Mouse (Mus musculus) limb, embryonic 12.5 days (tissue): ENCODE data around the gene Prkrip1. TPM values are rescaled to one million over a fixed set of nuclear protein-coding genes. Genes with fewer than 3 reads are reported as not detected.
"Not testable (repeated sequence)": the region's sequence is repeated elsewhere in the genome, so short reads cannot be mapped to it uniquely, and the experiment has no call there.

ENCODE experiments used
- ATAC-seq: fragments of 200-750 bp; cut with Nextera tagmentation; 2 replicates; pipeline ENCODE4 v1.8.0; 2017; ENCODE audit warnings: low read depth, moderate TSS enrichment; ENCODE audit not compliant: insufficient number of reproducible peaks, insufficient read depth, low FRiP score, low TSS enrichment
- H3K27ac ChIP-seq: fragments of 300-500 bp; sonication (generic); 2 replicates; pipeline ENCODE4 v1.5.1; 2016; ENCODE audit warnings: mild to moderate bottlenecking, moderate library complexity
- H3K27me3 ChIP-seq: fragments of 300-500 bp; sonication (generic); 2 replicates; pipeline ENCODE4 v1.6.1; 2016; ENCODE audit warnings: mild to moderate bottlenecking, moderate library complexity
- H3K36me3 ChIP-seq: fragments of 300-500 bp; sonication (generic); 2 replicates; pipeline ENCODE4 v1.6.1; 2016; ENCODE audit warnings: mild to moderate bottlenecking, moderate library complexity
- H3K4me1 ChIP-seq: fragments of 300-500 bp; sonication (generic); replicated peaks from 2 replicates; pipeline ENCODE4 v1.6.1; 2016
- H3K4me2 ChIP-seq: fragments of 300-500 bp; sonication (generic); 2 replicates; pipeline ENCODE4 v1.6.1; 2016; ENCODE audit warnings: mild to moderate bottlenecking, moderate library complexity
- H3K4me3 ChIP-seq: fragments of 300-500 bp; sonication (generic); replicated peaks from 2 replicates; pipeline ENCODE4 v1.5.1; 2016; ENCODE audit warnings: mild to moderate bottlenecking
- H3K9ac ChIP-seq: fragments of 300-500 bp; sonication (generic); replicated peaks from 2 replicates; pipeline ENCODE4 v1.6.1; 2016; ENCODE audit warnings: mild to moderate bottlenecking, moderate library complexity
- H3K9me3 ChIP-seq: fragments of 300-500 bp; sonication (generic); 2 replicates; pipeline ENCODE4 v1.6.1; 2016; ENCODE audit warnings: mild to moderate bottlenecking, moderate library complexity
- WGBS: fragments of 180-500 bp; shearing (Covaris S2); methylation state at CpG from one replicate; pipeline ENCODE4 v1.1.7; 2016; 5-methylcytosine and 5-hydroxymethylcytosine counted together
- polyA plus RNA-seq: library from polyadenylated mRNA; unstranded; fragments of >200 nt; fragmentation: Nextera tagmentation; extraction: Ambion mirVana; gene quantifications from 2 replicates; pipeline ENCODE4 v1.2.1, GENCODE M21; 2016

Prkrip1 gene
- polyA plus RNA-seq, 1 experiment from 2014 or later = 65.1 TPM

DNA sequence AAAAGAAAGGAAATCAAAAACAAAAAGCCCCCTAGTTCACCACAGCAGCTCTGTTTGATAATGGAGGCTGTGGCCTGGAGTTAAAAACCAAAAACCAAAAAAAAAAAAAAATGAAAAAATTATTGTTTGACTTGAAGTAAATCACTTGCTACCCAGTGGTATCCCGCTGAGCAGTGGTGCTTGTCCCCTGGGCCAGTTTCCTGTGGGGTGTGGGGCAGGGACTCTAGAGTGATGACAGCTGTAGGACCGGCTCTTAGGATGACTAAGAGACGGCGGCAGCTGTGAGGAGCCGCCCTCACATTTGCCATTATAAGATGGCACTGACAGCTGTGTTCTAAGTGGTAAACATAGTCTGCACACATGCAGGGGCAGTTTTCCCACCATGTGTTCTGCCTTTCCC lies 43.4 kb downstream of the Prkrip1 start:
- no peak overlapping the region for H3K9ac ChIP-seq
- WGBS = 94% methylated on average over 5 of the region's 5 CpGs
- H3K27me3 ChIP-seq = no peaks in the 10 kb centered on the region
- H3K4me2 ChIP-seq = no peak overlapping the region
- no peak overlapping the region for H3K4me3 ChIP-seq
- H3K36me3 ChIP-seq = peaks cover 2% of the 10 kb centered on the region; the same call in 1 of the 2 replicates
- no peaks in the 10 kb centered on the region for H3K4me1 ChIP-seq
- no peak for ATAC-seq
- H3K9me3 ChIP-seq = no peaks in the 10 kb centered on the region
- H3K27ac ChIP-seq = no peak overlapping the region

- Histone ChIP-seq H3K36me3 (no peaks in the 10 kb centered on the region), H3K4me2 (no peak overlapping the region), H3K4me1 (no peaks in the 10 kb centered on the region), H3K9ac (no peak overlapping the region), H3K4me3 (no peak overlapping the region), H3K27me3 (no peaks in the 10 kb centered on the region), H3K27ac (no peak overlapping the region), H3K9me3 (no peaks in the 10 kb centered on the region)
- ATAC-seq = no peak
- 77% methylated on average over 8 of the region's 8 CpGs for WGBS
Measured at GRCm38 (mm10) chr5:136152365-136152764, 46.4 kb downstream of the Prkrip1 start.

GRCm38 (mm10) chr5:136149134-136149576 lies 49.6 kb downstream of the Prkrip1 start:
- not testable (repeated sequence) for H3K9me3 ChIP-seq, H3K4me3 ChIP-seq, ATAC-seq, H3K4me2 ChIP-seq, H3K27me3 ChIP-seq, H3K9ac ChIP-seq, H3K4me1 ChIP-seq, H3K36me3 ChIP-seq, H3K27ac ChIP-seq
- 78% methylated on average over 5 of the region's 5 CpGs for WGBS

GRCm38 (mm10) chr5:136147704-136148103 lies 51.1 kb downstream of the Prkrip1 start:
- Histone ChIP-seq H3K9me3 (peaks cover 6% of the 10 kb centered on the region; the same call in 1 of the 2 replicates), H3K27me3 (no peaks in the 10 kb centered on the region), H3K4me3 (no peak overlapping the region), H3K36me3 (no peaks in the 10 kb centered on the region), H3K27ac (no peak overlapping the region), H3K9ac (no peak overlapping the region), H3K4me2 (no peak overlapping the region), H3K4me1 (no peaks in the 10 kb centered on the region)
- no peak for ATAC-seq
- 72% methylated on average over 8 of the region's 8 CpGs for WGBS

- H3K27me3 ChIP-seq = no peaks in the 10 kb centered on the region
- peaks cover 7% of the 10 kb centered on the region for H3K36me3 ChIP-seq
- WGBS = 93% methylated on average over 1 of the region's 1 CpGs
- no peak overlapping the region for H3K9ac ChIP-seq
- no peak overlapping the region for H3K27ac ChIP-seq
- no peak overlapping the region for H3K4me3 ChIP-seq
- H3K4me1 ChIP-seq = no peaks in the 10 kb centered on the region
- no peak overlapping the region for H3K4me2 ChIP-seq
- no peak for ATAC-seq
- H3K9me3 ChIP-seq = peaks cover 9% of the 10 kb centered on the region; the same call in 1 of the 2 replicates
Measured at GRCm38 (mm10) chr5:136146936-136147335, 51.8 kb downstream of the Prkrip1 start.

DNA sequence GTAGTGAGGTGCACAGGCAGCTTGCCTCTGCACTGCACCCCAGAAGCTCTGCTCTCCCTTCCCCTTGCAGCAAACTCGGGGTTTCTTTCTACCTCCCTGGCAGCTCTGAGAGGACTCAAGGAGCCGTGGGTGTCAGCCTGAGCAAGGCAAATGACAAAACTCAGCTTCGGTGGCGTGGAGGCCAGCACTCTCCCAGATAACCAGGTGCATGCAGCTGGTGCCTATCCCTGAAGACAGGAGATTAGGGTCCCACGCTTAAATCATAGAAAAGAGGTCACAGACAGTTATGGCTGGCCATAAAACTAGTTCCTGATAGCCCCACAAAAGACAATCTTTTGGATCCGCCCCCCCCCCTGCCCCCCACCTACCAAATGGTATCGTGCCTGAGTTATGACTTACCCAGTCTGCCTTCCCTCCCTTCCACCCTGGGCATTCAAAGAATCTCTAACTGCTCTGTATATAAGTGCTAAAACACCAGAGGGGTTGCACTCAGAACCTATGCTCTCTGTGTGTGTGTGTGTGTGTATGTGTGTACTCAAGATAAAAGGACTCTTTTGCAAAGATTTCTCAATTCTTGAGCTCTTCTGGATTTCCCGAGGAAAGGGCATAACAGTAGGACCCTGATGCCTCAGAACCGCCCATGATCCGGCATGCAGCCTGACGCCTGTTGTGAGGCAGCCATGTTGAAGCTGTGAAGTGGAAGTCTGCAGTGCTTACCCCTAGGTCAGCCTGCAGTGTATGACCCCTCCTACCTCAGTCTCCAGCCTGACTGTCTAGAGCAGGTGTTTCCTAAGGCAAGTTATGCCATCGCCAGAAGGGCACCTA lies 53.9 kb downstream of the Prkrip1 start:
- ATAC-seq = no peak
- 62% methylated on average over 12 of the region's 12 CpGs for WGBS

DNA sequence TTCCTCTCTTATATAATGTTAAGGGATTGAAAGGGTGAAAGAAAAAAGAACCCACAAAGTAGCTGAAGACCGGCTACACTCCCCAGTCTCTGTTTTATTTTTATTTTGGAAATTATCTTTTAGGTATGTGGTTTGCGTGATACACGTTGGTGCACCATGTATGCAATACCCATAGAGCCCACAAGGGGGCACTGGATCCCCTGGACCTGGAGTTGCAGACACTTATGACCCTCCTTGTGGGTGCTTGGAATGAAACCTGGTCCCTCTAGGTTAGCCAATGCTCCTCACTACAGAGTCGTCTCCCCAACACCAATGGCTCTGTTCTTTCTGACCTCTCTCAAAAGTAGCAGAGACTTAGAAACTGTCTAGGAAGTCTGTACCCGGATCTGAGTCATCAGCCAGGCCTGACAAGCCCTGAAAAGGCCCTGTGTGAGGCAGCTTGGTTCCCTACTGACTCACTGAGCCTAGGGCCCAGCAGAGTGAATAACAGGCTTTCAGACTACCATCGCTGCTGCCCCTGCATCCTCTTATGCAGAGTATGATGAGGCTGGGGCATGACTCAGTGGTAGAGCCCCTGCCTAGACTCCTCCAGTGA lies 55.5 kb downstream of the Prkrip1 start:
- Histone ChIP-seq H3K4me3 (no peak overlapping the region), H3K36me3 (peaks cover 42% of the 10 kb centered on the region), H3K27me3 (no peaks in the 10 kb centered on the region), H3K4me1 (no peaks in the 10 kb centered on the region), H3K9me3 (peaks cover 9% of the 10 kb centered on the region; the same call in 1 of the 2 replicates), H3K27ac (no peak overlapping the region), H3K4me2 (no peak overlapping the region), H3K9ac (no peak overlapping the region)
- 89% methylated on average over 6 of the region's 6 CpGs for WGBS
- no peak for ATAC-seq

More for the DNA sequence above, 53.9 kb downstream of the Prkrip1 start:
- H3K9me3 ChIP-seq = peaks cover 9% of the 10 kb centered on the region; the same call in 1 of the 2 replicates
- no peaks in the 10 kb centered on the region for H3K27me3 ChIP-seq
- H3K4me1 ChIP-seq = no peaks in the 10 kb centered on the region
- no peak overlapping the region for H3K9ac ChIP-seq
- no peak overlapping the region for H3K4me3 ChIP-seq
- H3K4me2 ChIP-seq = no peak overlapping the region
- no peak overlapping the region for H3K27ac ChIP-seq
- H3K36me3 ChIP-seq = peaks cover 27% of the 10 kb centered on the region

GRCm38 (mm10) chr5:136142746-136143145 lies 56.0 kb downstream of the Prkrip1 start:
- Histone ChIP-seq H3K27me3 (no peaks in the 10 kb centered on the region), H3K9ac (no peak overlapping the region), H3K27ac (no peak overlapping the region), H3K9me3 (peaks cover 9% of the 10 kb centered on the region; the same call in 1 of the 2 replicates), H3K36me3 (peaks cover 46% of the 10 kb centered on the region), H3K4me1 (no peaks in the 10 kb centered on the region), H3K4me2 (no peak overlapping the region), H3K4me3 (no peak overlapping the region)
- 83% methylated on average over 5 of the region's 5 CpGs for WGBS
- no peak for ATAC-seq

DNA sequence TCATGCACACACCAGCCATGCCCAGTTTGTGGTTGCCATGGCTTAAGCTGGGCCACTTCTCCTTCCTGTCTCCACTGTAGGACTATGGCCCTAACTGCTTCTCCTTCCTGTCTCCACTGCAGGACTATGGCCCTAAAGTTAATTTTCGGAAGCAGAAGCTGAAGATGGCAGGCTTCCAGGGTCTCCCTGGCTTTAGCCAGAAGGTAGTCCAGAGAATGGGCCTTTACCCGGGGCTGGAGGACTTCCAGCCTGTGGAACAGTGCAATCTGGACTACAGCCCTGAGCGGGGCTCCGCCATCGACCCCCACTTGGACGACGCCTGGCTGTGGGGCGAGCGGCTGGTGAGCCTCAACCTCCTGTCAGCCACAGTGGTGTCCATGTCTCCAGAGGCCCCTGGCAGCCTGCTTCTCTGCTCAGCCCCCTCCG lies 58.7 kb downstream of the Prkrip1 start:
- H3K4me3 ChIP-seq = no peak overlapping the region
- no peak overlapping the region for H3K9ac ChIP-seq
- H3K4me2 ChIP-seq = no peak overlapping the region
- ATAC-seq = no peak
- H3K27ac ChIP-seq = no peak overlapping the region
- peaks cover 11% of the 10 kb centered on the region for H3K4me1 ChIP-seq
- H3K9me3 ChIP-seq = peaks cover 9% of the 10 kb centered on the region; the same call in 1 of the 2 replicates
- WGBS = 95% methylated on average over 10 of the region's 10 CpGs
- H3K36me3 ChIP-seq = peaks cover 46% of the 10 kb centered on the region
- no peaks in the 10 kb centered on the region for H3K27me3 ChIP-seq

DNA sequence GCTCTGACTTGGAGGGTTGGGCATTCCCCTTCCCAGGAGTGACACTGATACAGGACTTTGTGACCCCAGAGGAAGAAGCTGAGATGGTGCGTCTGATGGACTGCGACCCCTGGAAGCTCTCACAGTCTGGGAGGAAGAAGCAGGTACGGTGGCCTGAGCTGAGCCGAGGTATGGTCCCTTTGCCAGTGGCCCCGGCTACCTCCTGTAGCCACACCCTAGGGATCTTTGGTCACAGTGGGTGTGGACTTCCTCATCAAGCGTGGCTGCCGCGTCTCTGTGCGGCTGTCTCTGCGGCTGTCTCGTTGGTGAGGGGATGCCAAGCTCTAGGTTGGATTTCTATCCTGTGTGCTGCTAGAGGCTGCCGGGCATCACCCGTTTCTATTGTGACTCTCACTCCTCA lies 59.4 kb downstream of the Prkrip1 start:
- Histone ChIP-seq H3K27ac (no peak overlapping the region), H3K4me1 (peaks cover 18% of the 10 kb centered on the region), H3K4me2 (no peak overlapping the region), H3K9me3 (peaks cover 9% of the 10 kb centered on the region; the same call in 1 of the 2 replicates), H3K36me3 (peaks cover 46% of the 10 kb centered on the region), H3K27me3 (no peaks in the 10 kb centered on the region), H3K4me3 (no peak overlapping the region), H3K9ac (no peak overlapping the region)
- WGBS = 94% methylated on average over 13 of the region's 13 CpGs
- no peak for ATAC-seq

DNA sequence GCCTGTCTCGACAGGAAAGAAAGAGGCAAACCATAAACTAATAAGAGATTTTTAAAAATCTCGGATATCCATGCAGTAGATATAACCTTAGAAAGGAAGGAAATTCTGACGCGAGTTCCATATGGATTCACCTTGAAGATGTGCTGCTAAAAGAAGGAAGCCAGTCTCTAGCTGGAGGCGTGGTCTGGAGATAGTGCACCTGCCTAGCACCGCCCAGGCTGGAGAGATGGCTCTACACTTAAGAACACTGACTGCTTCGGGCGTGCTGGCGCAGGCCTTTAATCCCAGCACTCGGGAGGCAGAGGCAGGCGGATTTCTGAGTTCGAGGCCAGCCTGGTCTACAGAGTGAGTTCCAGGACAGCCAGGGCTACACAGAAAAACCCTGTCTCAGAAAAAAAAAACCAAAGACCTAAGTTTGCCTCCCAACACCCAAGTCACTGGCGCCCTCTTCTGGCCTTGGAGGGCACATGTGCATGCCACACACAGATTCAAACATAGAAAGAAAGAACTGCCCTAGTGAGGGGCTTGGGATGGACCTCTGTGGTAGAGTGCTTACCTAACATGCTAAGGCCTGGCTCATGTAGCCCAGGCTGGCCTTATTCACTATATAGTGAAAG lies 61.0 kb downstream of the Prkrip1 start:
- H3K4me2 ChIP-seq = no peak overlapping the region
- H3K27me3 ChIP-seq = no peaks in the 10 kb centered on the region
- H3K4me1 ChIP-seq = peaks cover 18% of the 10 kb centered on the region
- 76% methylated on average over 13 of the region's 13 CpGs for WGBS
- 0 out of 2 replicates have a peak, but pooled peaks cover 4% of the 10 kb centered on the region for H3K9me3 ChIP-seq
- ATAC-seq = no peak
- 0 out of 2 replicates have a peak overlapping the region, but pooled peaks have one; percentile 64 for H3K4me3 ChIP-seq
- H3K9ac ChIP-seq = no peak overlapping the region
- peaks cover 58% of the 10 kb centered on the region for H3K36me3 ChIP-seq
- no peak overlapping the region for H3K27ac ChIP-seq
